Mouse (Mus musculus): ENCODE data around the gene Wnt10b.

- TF ChIP-seq CTCF (IDR thresholded peaks at IDR 0.05; ENCODE audit: borderline replicate concordance, insufficient read depth, low read depth, low read length) (no peak), POLR2A (IDR thresholded peaks at IDR 0.05; ENCODE audit: borderline replicate concordance, insufficient read depth, low read length) (no peak)
Measured at GRCm38 (mm10) chr15:98733976-98734566, 43.9 kb downstream of the Wnt10b start.

All from cerebellum, adult 2 months (tissue).